Mouse (Mus musculus) heart, postnatal 0 days (tissue): ENCODE data around the gene Trappc5. TPM values are rescaled to one million over a fixed set of nuclear protein-coding genes. Genes with fewer than 3 reads are reported as not detected.

Experiments
- ATAC-seq: fragments of 200-750 bp; cut with Nextera tagmentation; 2 replicates; pipeline ENCODE4 v1.8.0; 2017; ENCODE audit warnings: low read depth, moderate number of reproducible peaks, moderate library complexity; ENCODE audit not compliant: insufficient read depth
- DNase-seq: peaks from one replicate; pipeline ENCODE4 v3.0.0-alpha.2; 2016; ENCODE audit warnings: low spot score
- H3K27ac ChIP-seq: fragments of 300-500 bp; sonication (generic); 2 replicates; pipeline ENCODE4 v1.5.1; 2014; ENCODE audit warnings: low read depth, mild to moderate bottlenecking
- H3K27me3 ChIP-seq: fragments of 300-500 bp; sonication (generic); 2 replicates; pipeline ENCODE4 v1.6.1; 2014; ENCODE audit warnings: low read length, mixed read lengths; ENCODE audit not compliant: control insufficient read depth, insufficient read depth
- H3K36me3 ChIP-seq: fragments of 300-500 bp; sonication (generic); replicated peaks from 2 replicates; pipeline ENCODE4 v1.6.1; 2014; ENCODE audit warnings: low read length, mixed read lengths; ENCODE audit not compliant: control insufficient read depth, insufficient read depth
- H3K4me1 ChIP-seq: fragments of 300-500 bp; sonication (generic); 2 replicates; pipeline ENCODE4 v1.6.1; 2014; ENCODE audit warnings: antibody characterized with exemption; ENCODE audit not compliant: control insufficient read depth, insufficient read depth
- H3K4me2 ChIP-seq: fragments of 300-500 bp; sonication (generic); 2 replicates; pipeline ENCODE4 v1.6.1; 2014; ENCODE audit warnings: low read depth, mild to moderate bottlenecking, low read length, moderate library complexity
- H3K4me3 ChIP-seq: fragments of 300-500 bp; sonication (generic); 2 replicates; pipeline ENCODE4 v1.5.1; 2014; ENCODE audit warnings: low read depth, low read length
- H3K9ac ChIP-seq: fragments of 300-500 bp; sonication (generic); replicated peaks from 2 replicates; pipeline ENCODE4 v1.6.1; 2014; ENCODE audit warnings: low read depth, low read length, mixed read lengths
- H3K9me3 ChIP-seq: fragments of 300-500 bp; sonication (generic); replicated peaks from 2 replicates; pipeline ENCODE4 v1.6.1; 2016; ENCODE audit warnings: low read length; ENCODE audit not compliant: control insufficient read depth
- CTCF ChIP-seq: IDR thresholded peaks from 2 replicates; pipeline ENCODE4 v1.5.1; 2016; ENCODE audit warnings: antibody characterized with exemption, control low read depth, low read depth
- EP300 ChIP-seq: IDR thresholded peaks from 2 replicates; pipeline ENCODE4 v1.6.1; 2016; ENCODE audit warnings: antibody characterized with exemption, low read depth
- WGBS: fragments of 180-500 bp; shearing (Covaris S2); extraction: QIAGEN DNeasy Blood & Tissue Kit; methylation state at CpG from one replicate; pipeline ENCODE4 v1.1.7; 2014; 5-methylcytosine and 5-hydroxymethylcytosine counted together
- polyA plus RNA-seq: library from polyadenylated mRNA; unstranded; fragments of >200 nt; fragmentation: Nextera tagmentation; extraction: Ambion mirVana; gene quantifications from 2 replicates; pipeline ENCODE4 v1.2.1, GENCODE M21; 2015
- total RNA-seq: library from RNA; depleted of rRNA; stranded (reverse); fragments of >200 nt; gene quantifications from 2 replicates; pipeline ENCODE4 v1.2.3, GENCODE M21; 2014; ENCODE audit warnings: low replicate concordance

Gene Trappc5
- total and polyA plus RNA-seq, 2 experiments from 2014 or later = 29.2 to 38.0 TPM

DNA sequence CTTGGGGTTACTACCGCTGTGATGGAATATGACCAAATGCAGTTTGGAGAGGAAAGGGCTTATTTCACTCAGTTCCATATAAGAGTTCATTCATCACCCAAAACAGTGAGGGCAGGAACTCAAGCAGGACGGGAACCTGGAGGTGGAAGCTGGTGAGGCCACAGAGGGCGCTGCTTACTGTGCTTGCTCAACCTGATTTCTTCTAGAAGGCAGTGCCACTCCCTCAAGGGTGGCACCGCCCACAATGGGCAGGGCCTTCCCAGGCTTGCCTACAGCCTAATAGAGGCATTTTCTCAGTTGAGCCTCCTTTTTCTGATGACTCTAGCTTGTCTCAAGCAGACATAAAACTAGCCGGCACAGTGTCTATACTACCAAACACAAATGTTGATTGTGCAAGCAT is 30.3 kb upstream of the Trappc5 start:
- H3K4me1 ChIP-seq = no peaks in the 10 kb centered on the region
- no peak overlapping the region for H3K9ac ChIP-seq
- H3K36me3 ChIP-seq = no peaks in the 10 kb centered on the region
- no peaks in the 10 kb centered on the region for H3K9me3 ChIP-seq
- WGBS = 18% methylated on average over 5 of the region's 5 CpGs
- no peak for ATAC-seq
- H3K4me2 ChIP-seq = no peak overlapping the region
- H3K27ac ChIP-seq = no peak overlapping the region
- H3K27me3 ChIP-seq = no peaks in the 10 kb centered on the region
- H3K4me3 ChIP-seq = no peak overlapping the region
- no peak for DNase-seq
- no peak for TF ChIP-seq EP300
- no peak for TF ChIP-seq CTCF

DNA sequence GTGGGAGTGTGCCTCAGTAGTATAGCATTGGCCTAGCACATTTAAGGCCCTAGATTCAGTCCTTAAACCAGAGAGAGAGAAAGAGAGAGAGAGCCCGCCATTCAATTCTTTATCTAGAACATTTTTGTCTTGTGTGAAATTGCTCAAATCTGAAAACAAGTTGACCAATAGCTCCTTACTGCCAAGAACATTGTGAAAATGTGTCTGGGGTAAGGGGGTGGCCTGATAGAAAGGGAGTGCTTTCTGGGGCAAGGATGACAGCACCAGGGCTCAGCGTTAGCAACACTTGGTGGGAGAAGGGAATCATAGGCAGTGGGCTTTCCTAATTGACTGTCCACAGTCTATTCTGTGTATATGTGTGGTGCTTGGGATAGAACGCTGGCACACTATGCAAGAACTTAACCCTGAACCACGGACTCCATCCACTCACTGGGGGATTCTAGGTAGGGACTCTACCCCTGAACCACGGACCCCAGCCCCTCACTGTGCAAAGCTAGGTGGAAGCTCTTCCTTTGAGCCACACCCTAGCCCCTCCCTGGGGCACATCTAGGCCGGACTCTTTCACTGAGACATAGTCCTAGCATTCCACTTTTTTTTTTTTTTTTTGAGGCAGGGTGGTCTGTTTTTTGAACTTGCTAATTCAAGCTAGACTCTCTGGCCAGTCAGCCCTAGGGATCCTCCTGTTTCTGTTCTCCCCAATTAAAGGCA is 29.1 kb upstream of the Trappc5 start:
- H3K27me3 ChIP-seq = no peaks in the 10 kb centered on the region
- ATAC-seq (no peak), DNase-seq (no peak)
- H3K4me2 ChIP-seq = no peak overlapping the region
- no peak overlapping the region for H3K9ac ChIP-seq
- H3K4me1 ChIP-seq = no peaks in the 10 kb centered on the region
- WGBS = 83% methylated on average over 6 of the region's 6 CpGs
- H3K4me3 ChIP-seq = no peak overlapping the region
- H3K9me3 ChIP-seq = no peaks in the 10 kb centered on the region
- no peak for TF ChIP-seq EP300
- TF ChIP-seq CTCF = no peak
- H3K36me3 ChIP-seq = no peaks in the 10 kb centered on the region
- H3K27ac ChIP-seq = no peak overlapping the region

DNA sequence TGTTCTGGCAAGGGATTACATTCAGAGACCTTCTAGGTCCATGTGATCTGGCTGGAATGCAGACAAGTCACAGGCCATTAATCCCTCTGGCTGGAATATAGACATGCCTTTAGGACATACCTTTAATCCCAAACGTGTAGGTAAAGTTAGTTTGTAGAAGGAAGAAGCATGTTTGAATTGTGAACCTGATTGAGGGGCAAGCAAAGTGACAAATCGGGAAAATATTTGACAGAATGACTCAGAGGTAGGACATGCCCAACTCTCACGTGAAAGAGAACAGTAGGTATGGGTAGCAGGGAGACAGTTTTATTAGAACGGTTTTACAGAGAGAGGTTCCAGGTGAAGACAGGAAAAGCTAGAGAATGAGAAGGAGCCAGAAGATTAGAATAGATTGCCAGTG is 28.5 kb upstream of the Trappc5 start:
- Histone ChIP-seq H3K4me3 (no peak overlapping the region), H3K4me2 (no peak overlapping the region), H3K9me3 (no peaks in the 10 kb centered on the region), H3K36me3 (no peaks in the 10 kb centered on the region), H3K27ac (no peak overlapping the region), H3K4me1 (no peaks in the 10 kb centered on the region), H3K9ac (no peak overlapping the region), H3K27me3 (no peaks in the 10 kb centered on the region)
- 66% methylated on average over 4 of the region's 4 CpGs for WGBS
- ATAC-seq (no peak), DNase-seq (no peak)
- no peak for TF ChIP-seq CTCF
- no peak for TF ChIP-seq EP300

DNA sequence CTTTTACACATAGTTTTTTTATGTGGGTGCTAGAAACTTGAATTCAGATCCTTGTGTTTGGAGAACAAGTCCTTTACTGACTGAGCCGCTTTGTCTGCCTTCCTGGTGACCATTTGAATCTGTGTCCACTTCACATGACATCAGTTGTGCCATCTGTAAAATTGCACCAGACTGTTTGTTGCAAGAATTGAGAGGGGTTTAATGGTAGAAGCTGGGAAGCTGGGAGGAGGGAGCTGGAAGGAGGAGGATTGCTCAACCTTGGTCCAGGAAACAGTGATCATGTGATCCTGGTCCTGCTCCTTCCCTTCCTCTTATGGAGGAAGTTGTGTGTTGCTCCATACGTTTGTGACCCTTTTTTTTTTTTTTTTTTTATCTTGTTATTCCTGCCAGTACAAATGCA is 27.8 kb upstream of the Trappc5 start:
- no peak overlapping the region for H3K4me2 ChIP-seq
- no peak overlapping the region for H3K4me3 ChIP-seq
- H3K9ac ChIP-seq = no peak overlapping the region
- no peak for TF ChIP-seq CTCF
- no peak for DNase-seq
- ATAC-seq = no peak
- H3K9me3 ChIP-seq = no peaks in the 10 kb centered on the region
- no peak overlapping the region for H3K27ac ChIP-seq
- no peaks in the 10 kb centered on the region for H3K4me1 ChIP-seq
- H3K36me3 ChIP-seq = no peaks in the 10 kb centered on the region
- WGBS = 51% methylated on average over 2 of the region's 2 CpGs
- no peaks in the 10 kb centered on the region for H3K27me3 ChIP-seq

DNA sequence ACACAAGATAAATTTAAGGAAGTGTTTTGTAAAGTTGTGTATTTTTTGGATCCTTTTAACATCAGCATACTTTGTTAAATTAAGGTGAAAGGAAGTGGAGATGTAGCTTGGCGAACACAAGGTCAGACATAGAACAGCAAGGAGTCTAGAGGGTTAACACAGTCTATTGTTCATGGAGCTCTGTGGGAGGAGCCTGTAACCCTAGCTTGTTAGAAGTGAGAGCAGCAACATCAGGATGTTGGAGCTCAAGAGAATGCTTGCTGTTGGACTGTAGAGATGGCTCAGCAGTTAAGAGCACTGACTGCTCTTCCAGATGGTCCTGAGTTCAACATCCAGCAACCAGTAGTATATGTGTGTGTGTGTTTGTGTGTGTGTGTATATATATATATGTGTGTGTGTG is 27.1 kb upstream of the Trappc5 start:
- ATAC-seq (no peak), DNase-seq (no peak)
- H3K9me3 ChIP-seq = no peaks in the 10 kb centered on the region
- TF ChIP-seq CTCF (no peak), EP300 (no peak)
- H3K4me2 ChIP-seq = no peak overlapping the region
- no peaks in the 10 kb centered on the region for H3K36me3 ChIP-seq
- no peaks in the 10 kb centered on the region for H3K4me1 ChIP-seq
- no peaks in the 10 kb centered on the region for H3K27me3 ChIP-seq
- no peak overlapping the region for H3K27ac ChIP-seq
- no peak overlapping the region for H3K4me3 ChIP-seq
- 53% methylated on average over 1 of the region's 1 CpGs for WGBS
- H3K9ac ChIP-seq = no peak overlapping the region

DNA sequence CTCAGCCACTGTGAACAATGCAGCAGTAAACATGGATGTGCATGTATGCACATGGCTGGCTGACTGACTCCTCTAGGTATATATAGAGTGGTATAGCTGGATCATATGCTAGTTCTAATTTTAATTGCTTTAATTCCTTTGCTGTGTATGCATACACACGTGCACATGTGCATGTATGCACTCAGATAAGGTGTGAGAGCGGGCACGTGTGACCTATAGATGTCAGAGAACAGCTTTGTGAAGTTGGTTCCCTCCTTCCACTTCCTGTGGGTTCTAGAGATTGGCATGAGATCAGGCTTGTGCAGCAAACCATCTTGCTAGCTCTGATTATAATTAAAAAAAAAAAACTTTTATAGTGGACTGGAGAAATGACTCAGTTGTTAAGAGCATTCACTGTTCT is 23.3 kb upstream of the Trappc5 start:
- Histone ChIP-seq H3K9ac (no peak overlapping the region), H3K4me1 (no peaks in the 10 kb centered on the region), H3K27ac (no peak overlapping the region), H3K9me3 (no peaks in the 10 kb centered on the region), H3K4me3 (no peak overlapping the region), H3K27me3 (no peaks in the 10 kb centered on the region), H3K36me3 (no peaks in the 10 kb centered on the region), H3K4me2 (no peak overlapping the region)
- no peak for ATAC-seq
- DNase-seq = no peak
- TF ChIP-seq EP300 = no peak
- no peak for TF ChIP-seq CTCF
- WGBS = 47% methylated on average over 3 of the region's 3 CpGs
